Mouse (Mus musculus) brown adipose tissue, adult 24 weeks (tissue): ENCODE results near the gene Bbs9. TPM values are rescaled to one million over a fixed set of nuclear protein-coding genes. Genes with fewer than 3 reads are reported as not detected.
"Not testable (repeated sequence)": the region's sequence is repeated elsewhere in the genome, so short reads cannot be mapped to it uniquely, and the experiment has no call there.

ENCODE experiments used
- H3K27ac ChIP-seq: fragments of 200-500 bp; replicated peaks from 2 replicates; pipeline ENCODE4 v1.5.1; 2012; ENCODE audit warnings: low read depth, mild to moderate bottlenecking, low read length
- H3K4me1 ChIP-seq: fragments of 200-500 bp; 2 replicates; pipeline ENCODE4 v1.6.1; 2012; ENCODE audit warnings: low read length, mixed read lengths; ENCODE audit not compliant: control insufficient read depth, insufficient read depth, insufficient read length
- H3K4me3 ChIP-seq: fragments of 200-500 bp; 2 replicates; pipeline ENCODE4 v1.5.1; 2012; ENCODE audit warnings: low read depth, mild to moderate bottlenecking, low read length, moderate library complexity; ENCODE audit not compliant: insufficient read depth
- polyA plus RNA-seq: library from polyadenylated mRNA; stranded (reverse); fragments of >200 nt; gene quantifications from 2 replicates; pipeline ENCODE4 v1.2.4, GENCODE M21; 2012; ENCODE audit not compliant: missing spikeins, insufficient read depth, insufficient read length

The Bbs9 gene
- polyA plus RNA-seq, 1 experiment, result 6.3 TPM

DNA sequence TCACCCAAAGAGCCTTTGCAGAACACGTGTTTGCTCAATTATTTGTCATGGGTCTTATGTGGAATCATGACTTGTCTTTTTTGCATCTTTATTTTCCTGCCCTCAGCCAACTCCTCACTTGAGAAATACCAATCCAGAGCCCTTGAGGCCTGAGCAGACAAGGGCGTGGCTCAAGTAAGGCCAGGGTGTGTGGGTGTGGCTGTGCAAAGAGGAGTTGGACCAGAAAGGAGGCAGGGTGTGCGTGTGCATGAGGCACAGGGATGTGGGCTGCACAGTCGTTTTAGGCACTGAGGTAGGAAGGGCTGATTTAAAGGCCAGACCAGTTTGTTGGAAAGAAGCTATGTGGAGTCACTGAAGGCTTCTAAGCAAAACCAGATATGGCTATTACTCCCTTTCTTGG lies 373.7 kb downstream of the Bbs9 start:
- no peak overlapping the region for H3K27ac ChIP-seq
- no peaks in the 10 kb centered on the region for H3K4me1 ChIP-seq
- no peak overlapping the region for H3K4me3 ChIP-seq

DNA sequence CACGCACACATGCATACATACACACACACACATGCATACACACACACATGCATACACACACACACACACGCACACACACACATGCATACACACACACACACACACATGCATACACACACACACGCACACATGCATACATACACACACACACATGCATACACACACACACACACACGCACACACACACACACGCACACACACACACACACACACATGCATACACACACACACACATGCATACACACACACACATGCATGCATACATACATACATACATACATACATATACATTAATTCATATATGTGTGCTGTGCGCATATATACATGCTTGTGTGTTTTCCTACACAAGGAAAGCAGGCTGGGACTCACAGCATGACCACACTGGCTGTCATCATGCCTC lies 393.6 kb downstream of the Bbs9 start:
- not testable (repeated sequence) for H3K4me1 ChIP-seq, H3K4me3 ChIP-seq, H3K27ac ChIP-seq

DNA sequence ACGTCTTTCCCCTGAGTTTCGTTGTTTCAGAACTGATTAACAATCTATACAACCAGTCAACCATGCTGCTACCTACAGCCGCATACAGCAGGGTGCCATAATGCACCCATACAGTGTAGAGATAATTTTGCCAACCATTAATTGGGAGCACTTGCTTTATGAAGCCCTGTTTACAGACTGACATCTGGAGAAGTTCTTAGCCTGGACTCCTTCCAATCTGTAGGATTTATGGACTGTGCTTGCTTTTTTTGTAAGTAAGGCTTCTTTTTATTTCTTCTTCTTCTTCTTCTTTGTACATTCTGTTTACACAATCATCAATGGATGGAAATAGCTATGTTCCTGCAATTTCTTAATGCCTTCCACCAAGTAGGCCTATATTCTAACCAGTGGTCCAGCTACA lies 395.1 kb downstream of the Bbs9 start:
- Histone ChIP-seq H3K4me1 (0 out of 2 replicates have a peak, but pooled peaks cover 2% of the 10 kb centered on the region), H3K4me3 (no peak overlapping the region), H3K27ac (no peak overlapping the region)

DNA sequence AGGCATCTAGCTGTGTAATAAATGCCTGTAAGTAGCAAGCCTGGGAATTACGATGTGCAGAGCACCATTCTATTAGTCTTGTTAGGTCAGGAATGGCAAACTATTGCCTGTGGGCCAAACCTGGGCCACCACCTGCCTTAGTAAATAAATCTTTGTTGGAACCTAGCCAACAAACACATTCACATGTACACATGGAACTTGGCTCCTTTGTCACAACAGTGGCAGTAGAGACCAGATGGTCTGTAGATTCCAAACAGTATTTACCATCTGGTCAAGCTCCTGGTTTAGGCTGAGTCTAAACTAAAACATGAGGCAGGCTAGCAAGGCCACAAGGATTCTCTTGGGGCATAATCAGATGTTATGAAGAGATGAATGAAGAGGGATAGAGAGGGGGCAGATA lies 399.7 kb downstream of the Bbs9 start:
- H3K27ac ChIP-seq, result no peak overlapping the region
- H3K4me1 ChIP-seq, result no peaks in the 10 kb centered on the region
- no peak overlapping the region for H3K4me3 ChIP-seq

DNA sequence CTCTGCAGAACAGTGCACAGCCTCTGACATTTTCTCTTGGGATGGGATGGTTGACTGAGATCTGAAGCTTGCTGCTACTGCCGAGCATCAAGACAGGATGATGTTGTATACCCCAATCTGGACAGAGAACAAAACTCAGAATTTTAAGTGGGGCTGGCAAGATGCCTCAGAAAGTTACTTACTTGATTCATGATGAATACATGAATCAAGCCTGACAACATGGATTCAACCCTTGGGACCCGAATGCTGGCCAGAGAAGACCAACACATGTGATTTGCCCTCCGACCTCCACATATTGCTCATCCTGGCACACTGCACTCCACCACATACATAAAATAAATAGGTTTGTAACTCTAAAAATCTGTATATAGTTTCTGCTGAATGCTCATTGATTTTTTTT lies 403.8 kb downstream of the Bbs9 start:
- Histone ChIP-seq H3K27ac (no peak overlapping the region), H3K4me3 (no peak overlapping the region), H3K4me1 (no peaks in the 10 kb centered on the region)

GRCm38 (mm10) chr9:22886351-22886750 lies 410.8 kb downstream of the Bbs9 start:
- H3K4me1 ChIP-seq, result peaks cover 10% of the 10 kb centered on the region; the same call in 1 of the 2 replicates
- no peak overlapping the region for H3K27ac ChIP-seq
- H3K4me3 ChIP-seq, result no peak overlapping the region

GRCm38 (mm10) chr9:22905434-22905833 lies 429.9 kb downstream of the Bbs9 start:
- Histone ChIP-seq H3K27ac (no peak overlapping the region), H3K4me1 (no peaks in the 10 kb centered on the region), H3K4me3 (no peak overlapping the region)

- Histone ChIP-seq H3K4me3 (no peak overlapping the region), H3K27ac (no peak overlapping the region), H3K4me1 (no peaks in the 10 kb centered on the region)
Measured at GRCm38 (mm10) chr9:22916808-22917207, 441.3 kb downstream of the Bbs9 start.

GRCm38 (mm10) chr9:22935645-22936044 lies 460.1 kb downstream of the Bbs9 start:
- no peaks in the 10 kb centered on the region; the same call in 1 of the 2 replicates for H3K4me1 ChIP-seq
- H3K4me3 ChIP-seq, result no peak overlapping the region
- H3K27ac ChIP-seq, result no peak overlapping the region

Other genes starting within 250 kb of the Bbs9 start
- gene Zfp599, start 215.8 kb upstream of the Bbs9 start, polyA plus RNA-seq, result not detected in 2 replicates
- 2.5 and 6.3 TPM in 2 replicates for gene Zfp810, start 168.1 kb upstream of the Bbs9 start, polyA plus RNA-seq
- 2.6 and 3.3 TPM in 2 replicates for gene Anln, start 86.5 kb upstream of the Bbs9 start, polyA plus RNA-seq
- gene 9530077C05Rik, start 64.2 kb upstream of the Bbs9 start, polyA plus RNA-seq, result not detected in 2 replicates
- gene Gm17545, start 21.4 kb upstream of the Bbs9 start, polyA plus RNA-seq, result not detected in 2 replicates
- 39.2 and 55.5 TPM in 2 replicates for gene Rp9, start 6.0 kb upstream of the Bbs9 start, polyA plus RNA-seq